Mouse (Mus musculus) cerebellum, postnatal 36 days (tissue): ENCODE measurements around the gene Ghrl.
"Not testable (repeated sequence)": the region's sequence is repeated elsewhere in the genome, so short reads cannot be mapped to it uniquely, and the experiment has no call there.

Experiments
- DNase-seq, 2 experiments: peaks; one replicate each; pipeline ENCODE4 v3.0.0; 2021 to 2022; ENCODE audit warnings: mixed read lengths in 2 of 2

The Ghrl gene

GRCm38 (mm10) chr6:113695766-113696355 is 23.8 kb downstream of the Ghrl start:
- DNase-seq = no peak

- no peak for DNase-seq
These were observed 24.5 kb downstream of the Ghrl start for GRCm38 (mm10) chr6:113695203-113695602.

GRCm38 (mm10) chr6:113693377-113693776 is 26.3 kb downstream of the Ghrl start:
- DNase-seq = no peak

- DNase-seq = no peak
These were observed 27.0 kb downstream of the Ghrl start for GRCm38 (mm10) chr6:113692661-113693133.

- no peak for DNase-seq
These were observed 28.6 kb downstream of the Ghrl start for GRCm38 (mm10) chr6:113691084-113691462.

GRCm38 (mm10) chr6:113690400-113691083 is 29.1 kb downstream of the Ghrl start:
- no peak for DNase-seq

- no peak for DNase-seq
These were observed 29.7 kb downstream of the Ghrl start for GRCm38 (mm10) chr6:113690008-113690399.

GRCm38 (mm10) chr6:113686551-113687125 is 33.0 kb downstream of the Ghrl start:
- DNase-seq = peak; percentile 56 to 66

GRCm38 (mm10) chr6:113683081-113683825 is 36.4 kb downstream of the Ghrl start:
- DNase-seq = no peak

GRCm38 (mm10) chr6:113681271-113681670 is 38.4 kb downstream of the Ghrl start:
- DNase-seq = peak; percentile 72 to 75

GRCm38 (mm10) chr6:113679993-113680566 is 39.6 kb downstream of the Ghrl start:
- no peak for DNase-seq

GRCm38 (mm10) chr6:113678246-113679012 is 41.3 kb downstream of the Ghrl start:
- DNase-seq = no peak

GRCm38 (mm10) chr6:113677070-113677734 is 42.5 kb downstream of the Ghrl start:
- DNase-seq = no peak

- no peak for DNase-seq
These were observed 43.7 kb downstream of the Ghrl start for GRCm38 (mm10) chr6:113675991-113676390.

GRCm38 (mm10) chr6:113675234-113675633 is 44.4 kb downstream of the Ghrl start:
- DNase-seq = no peak

- no peak for DNase-seq
These were observed 46.7 kb downstream of the Ghrl start for GRCm38 (mm10) chr6:113672989-113673388.

- not testable (repeated sequence) for DNase-seq
These were observed 47.7 kb downstream of the Ghrl start for GRCm38 (mm10) chr6:113672029-113672428.

- no peak for DNase-seq
These were observed 49.9 kb downstream of the Ghrl start for GRCm38 (mm10) chr6:113669821-113670220.

- DNase-seq = no peak
These were observed 51.2 kb downstream of the Ghrl start for GRCm38 (mm10) chr6:113668287-113669154.

GRCm38 (mm10) chr6:113667611-113668122 is 52.0 kb downstream of the Ghrl start:
- DNase-seq = no peak
